Mouse (Mus musculus) heart, adult 2 months (tissue): Measurements from ENCODE around the gene Tmem9b.

Experiments
- CTCF ChIP-seq: fragments of 200-600 bp; IDR thresholded peaks from 2 replicates; pipeline ENCODE4 v1.8.1; 2022; ENCODE audit warnings: antibody characterized with exemption, mild to moderate bottlenecking, moderate library complexity
- EP300 ChIP-seq: fragments of 200-500 bp; IDR thresholded peaks from 2 replicates; pipeline ENCODE4 v1.6.1; 2011; ENCODE audit warnings: low read depth, low read length, control low read depth; ENCODE audit not compliant: insufficient read depth
- POLR2A ChIP-seq: fragments of 200-500 bp; IDR thresholded peaks from 2 replicates; pipeline ENCODE4 v1.6.1; 2011; ENCODE audit warnings: mild to moderate bottlenecking, low read depth, low read length, control low read depth; ENCODE audit not compliant: insufficient read depth

DNA sequence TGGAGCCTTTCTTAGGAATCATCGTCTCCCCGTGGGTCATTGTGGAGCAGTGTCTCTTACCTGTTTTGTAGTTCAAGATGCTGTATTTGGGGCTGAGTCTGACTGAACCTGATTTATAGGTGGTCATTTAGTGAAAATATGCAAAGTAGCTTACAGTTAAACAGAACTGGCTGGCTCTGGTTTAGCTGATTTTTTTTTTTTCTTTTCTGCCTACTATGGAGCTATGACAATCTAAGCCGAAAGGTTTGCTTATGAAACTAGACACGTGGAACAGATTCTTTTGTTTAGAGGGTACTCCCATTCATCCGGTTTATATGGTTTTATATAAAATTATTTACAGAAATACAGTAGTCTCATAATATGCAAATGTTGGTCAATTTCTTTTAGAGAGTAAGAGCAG is 21.0 kb downstream of the Tmem9b start, which contains the start of gene Ascl3:
- TF ChIP-seq CTCF (no peak), POLR2A (no peak), EP300 (no peak)
